9 mouse cellular contexts compared by ENCODE assay signal in the genomic region with DNA sequence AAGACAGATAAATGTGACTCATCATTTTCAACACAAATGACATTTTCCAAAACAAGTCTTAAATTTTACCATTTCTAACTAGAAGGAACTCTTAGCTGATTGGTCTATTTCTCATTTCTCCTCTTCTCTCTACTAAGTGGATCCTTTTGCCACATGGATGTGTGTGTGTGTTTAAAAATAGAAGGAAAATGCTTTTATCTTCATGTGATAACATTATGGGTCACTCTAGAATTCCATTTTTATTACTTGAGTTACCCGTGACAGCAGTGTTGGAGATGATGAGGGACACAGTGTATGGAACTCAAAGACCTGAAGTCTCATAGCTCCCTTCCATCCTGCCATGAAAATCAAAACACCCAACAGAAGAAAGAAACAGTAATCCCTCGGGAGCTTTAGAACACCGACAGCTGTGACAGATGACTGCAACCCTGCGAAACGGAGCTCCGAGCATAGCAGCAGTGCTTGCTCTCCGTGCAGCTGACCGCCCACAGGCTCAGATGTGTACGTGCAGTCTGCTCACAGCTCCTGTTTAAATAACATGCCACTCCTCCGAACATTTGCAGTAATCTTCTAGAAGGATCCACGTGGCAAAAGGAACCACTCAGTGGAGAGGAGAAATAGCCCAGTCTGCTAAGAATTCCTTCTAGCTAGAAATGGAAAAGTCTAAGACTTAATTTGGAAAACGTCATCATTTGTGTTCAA. TPM values are rescaled to one million over a fixed set of nuclear protein-coding genes. Genes with fewer than 3 reads are reported as not detected.
DNase-seq lines count a peak whose midpoint lies in the region; ATAC-seq and TF ChIP-seq lines count a peak whose summit lies in the region.
"Had no signal": no experiment of that assay in that cellular context is flagged by ENCODE, and none has a peak within 500 bp of the region (broad histone marks: within the 10 kb centered on the region; RNA-seq: fewer than 3 reads in every experiment).

No protein-coding gene starts in this region.

- H3K36me3 ChIP-seq in kidney, embryonic 15.5 days, result no peaks in the 10 kb centered on the region
- H3K36me3 ChIP-seq in hindbrain, embryonic 11.5 days (ENCODE audit: control insufficient read depth, insufficient read depth, low read length), result no peaks in the 10 kb centered on the region
- H3K36me3 ChIP-seq in lung, postnatal 0 days (ENCODE audit: insufficient read depth, low read length), result no peaks in the 10 kb centered on the region
- no peaks in the 10 kb centered on the region for H3K36me3 ChIP-seq in stomach, embryonic 14.5 days (ENCODE audit: control insufficient read depth, insufficient read depth, low read length)

- H3K4me3 ChIP-seq in kidney, embryonic 15.5 days (replicated peaks), result no peak overlapping the region
- H3K4me3 ChIP-seq in hindbrain, embryonic 11.5 days (ENCODE audit: low read depth, low read length), result no peak overlapping the region
- no peak overlapping the region for H3K4me3 ChIP-seq in lung, postnatal 0 days (ENCODE audit: low read depth, low read length)
- no peak overlapping the region for H3K4me3 ChIP-seq in stomach, embryonic 14.5 days (ENCODE audit: low read depth, low read length)

- TF ChIP-seq EP300 in lung, postnatal 0 days (IDR thresholded peaks at IDR 0.05), result no peak

- TF ChIP-seq CTCF in lung, postnatal 0 days (IDR thresholded peaks at IDR 0.05), result peak; percentile 60

- H3K27ac ChIP-seq in kidney, embryonic 15.5 days, result peak overlapping the region; percentile 5; the same call in 1 of the 2 replicates
- H3K27ac ChIP-seq in hindbrain, embryonic 11.5 days (ENCODE audit: low read depth, low read length), result no peak overlapping the region
- H3K27ac ChIP-seq in lung, postnatal 0 days (ENCODE audit: low read length), result no peak overlapping the region
- H3K27ac ChIP-seq in stomach, embryonic 14.5 days (ENCODE audit: low read length), result no peak overlapping the region

- H3K4me1 ChIP-seq in kidney, embryonic 15.5 days, result peaks cover 13% of the 10 kb centered on the region
- H3K4me1 ChIP-seq in hindbrain, embryonic 11.5 days (replicated peaks; ENCODE audit: control insufficient read depth, insufficient read depth, low read length), result no peaks in the 10 kb centered on the region; the same call in 1 of the 2 replicates
- 0 out of 2 replicates have a peak, but pooled peaks cover 3% of the 10 kb centered on the region for H3K4me1 ChIP-seq in lung, postnatal 0 days (ENCODE audit: insufficient read depth, low read depth, low read length)
- H3K4me1 ChIP-seq in stomach, embryonic 14.5 days (ENCODE audit: control insufficient read depth, insufficient read depth, low read length), result peaks cover 3% of the 10 kb centered on the region; the same call in 1 of the 2 replicates

- 0 out of 2 replicates have a peak overlapping the region, but pooled peaks have one; percentile 2 for H3K4me2 ChIP-seq in kidney, embryonic 15.5 days
- H3K4me2 ChIP-seq in hindbrain, embryonic 11.5 days (replicated peaks; ENCODE audit: low read depth, low read length), result no peak overlapping the region
- peak overlapping the region; percentile 29; the same call in 1 of the 2 replicates for H3K4me2 ChIP-seq in lung, postnatal 0 days (replicated peaks; ENCODE audit: low read depth, low read length)
- H3K4me2 ChIP-seq in stomach, embryonic 14.5 days (replicated peaks; ENCODE audit: low read depth, low read length), result peak overlapping the region; percentile 19; the same call in 1 of the 2 replicates

- H3K9ac ChIP-seq in kidney, embryonic 15.5 days, result no peak overlapping the region
- no peak overlapping the region for H3K9ac ChIP-seq in hindbrain, embryonic 11.5 days (ENCODE audit: low read depth, low read length)
- H3K9ac ChIP-seq in lung, postnatal 0 days (replicated peaks; ENCODE audit: low read depth), result no peak overlapping the region
- H3K9ac ChIP-seq in stomach, embryonic 14.5 days (replicated peaks; ENCODE audit: low read depth, low read length), result no peak overlapping the region

- DNase-seq in kidney, adult 9 months, result no peak
- peak; percentile 75 for DNase-seq in embryo, embryonic 10 days (ENCODE audit: low spot score)
- DNase-seq in hindbrain, embryonic 11.5 days (ENCODE audit: low spot score), result peak; percentile 58
- DNase-seq in lung, postnatal 0 days (ENCODE audit: low spot score), result peak; percentile 84
- DNase-seq in thymus, postnatal 25 days, result no peak

- peak; percentile 73 for ATAC-seq in kidney, embryonic 15.5 days (replicated peaks; ENCODE audit: low FRiP score)
- ATAC-seq in hindbrain, embryonic 11.5 days (ENCODE audit: low FRiP score), result peak; percentile 86
- peak; percentile 94 for ATAC-seq in lung, postnatal 0 days
- ATAC-seq in stomach, embryonic 14.5 days (ENCODE audit: insufficient number of reproducible peaks, insufficient read depth, low FRiP score, low read depth), result peak; percentile 90
- ATAC-seq in activated CD4-positive, CD25-positive, alpha-beta regulatory T cell, adult 4 months, result no peak

- no peaks in the 10 kb centered on the region for H3K9me3 ChIP-seq in kidney, embryonic 15.5 days (replicated peaks)
- H3K9me3 ChIP-seq in hindbrain, embryonic 11.5 days (ENCODE audit: control insufficient read depth, low read length), result no peaks in the 10 kb centered on the region
- no peaks in the 10 kb centered on the region for H3K9me3 ChIP-seq in lung, postnatal 0 days (ENCODE audit: low read length)
- no peaks in the 10 kb centered on the region for H3K9me3 ChIP-seq in stomach, embryonic 14.5 days (ENCODE audit: control insufficient read depth, low read depth, low read length)

- 8% methylated on average over 12 of the region's 12 CpGs for WGBS in kidney, embryonic 15.5 days
- WGBS in hindbrain, embryonic 11.5 days, result 22% methylated on average over 12 of the region's 12 CpGs
- WGBS in lung, postnatal 0 days, result 9% methylated on average over 12 of the region's 12 CpGs
- WGBS in stomach, embryonic 14.5 days, result 6% methylated on average over 12 of the region's 12 CpGs

- peaks cover 19% of the 10 kb centered on the region; the same call in 1 of the 2 replicates for H3K27me3 ChIP-seq in kidney, embryonic 15.5 days
- no peaks in the 10 kb centered on the region for H3K27me3 ChIP-seq in hindbrain, embryonic 11.5 days (ENCODE audit: control insufficient read depth, insufficient read depth, low read length)
- H3K27me3 ChIP-seq in lung, postnatal 0 days (replicated peaks; ENCODE audit: insufficient read depth, low read length), result no peaks in the 10 kb centered on the region
- no peaks in the 10 kb centered on the region for H3K27me3 ChIP-seq in stomach, embryonic 14.5 days (ENCODE audit: control insufficient read depth, insufficient read depth, low read length)

RNA-seq across cellular contexts. Expression of gene Best3, which starts 27.7 kb away (rescaled TPM):
- 0.30 and 0.44 TPM in 2 replicates for polyA plus RNA-seq in kidney, embryonic 15.5 days (2015; fragmentation: Nextera tagmentation; extraction: Ambion mirVana)
- polyA plus RNA-seq in hindbrain, embryonic 11.5 days (2014; fragmentation: Nextera tagmentation; extraction: Ambion mirVana), result 0.08 and 0.20 TPM in 2 replicates
- polyA plus RNA-seq in lung, postnatal 0 days (2015; fragmentation: Nextera tagmentation; extraction: Ambion mirVana), result 0.15 and 0.43 TPM in 2 replicates
- polyA plus RNA-seq in stomach, embryonic 14.5 days (2014; fragmentation: Nextera tagmentation; extraction: Ambion mirVana), result not detected in 2 replicates
- not detected for polyA plus RNA-seq in activated CD4-positive, CD25-positive, alpha-beta regulatory T cell, adult 4 months (2017; shearing (Covaris generic))

RNA-seq across cellular contexts. Expression of gene Lrrc10, which starts 31.3 kb away (rescaled TPM):
- not detected in 2 replicates for polyA plus RNA-seq in kidney, embryonic 15.5 days (2015; fragmentation: Nextera tagmentation; extraction: Ambion mirVana)
- polyA plus RNA-seq in hindbrain, embryonic 11.5 days (2014; fragmentation: Nextera tagmentation; extraction: Ambion mirVana), result 0.12 TPM in 1 of 2 replicates, not detected in the other
- 0.45 and 0.58 TPM in 2 replicates for polyA plus RNA-seq in lung, postnatal 0 days (2015; fragmentation: Nextera tagmentation; extraction: Ambion mirVana)
- not detected in 2 replicates for polyA plus RNA-seq in stomach, embryonic 14.5 days (2014; fragmentation: Nextera tagmentation; extraction: Ambion mirVana)
- not detected for polyA plus RNA-seq in activated CD4-positive, CD25-positive, alpha-beta regulatory T cell, adult 4 months (2017; shearing (Covaris generic))

RNA-seq across cellular contexts. Expression of gene Gm10271, which starts 41.4 kb away (rescaled TPM):
- not detected in 2 replicates for polyA plus RNA-seq in kidney, embryonic 15.5 days (2015; fragmentation: Nextera tagmentation; extraction: Ambion mirVana)
- polyA plus RNA-seq in hindbrain, embryonic 11.5 days (2014; fragmentation: Nextera tagmentation; extraction: Ambion mirVana), result not detected in 2 replicates
- polyA plus RNA-seq in lung, postnatal 0 days (2015; fragmentation: Nextera tagmentation; extraction: Ambion mirVana), result not detected in 2 replicates
- polyA plus RNA-seq in stomach, embryonic 14.5 days (2014; fragmentation: Nextera tagmentation; extraction: Ambion mirVana), result not detected in 2 replicates
- not detected for polyA plus RNA-seq in activated CD4-positive, CD25-positive, alpha-beta regulatory T cell, adult 4 months (2017; shearing (Covaris generic))
- polyA plus RNA-seq: large intestine, adult 2 months had no signal

RNA-seq across cellular contexts. Expression of gene Cct2, which starts 49.8 kb away (rescaled TPM):
- polyA plus RNA-seq in kidney, embryonic 15.5 days (2015; fragmentation: Nextera tagmentation; extraction: Ambion mirVana), result 258 and 266 TPM in 2 replicates
- 321 and 357 TPM in 2 replicates for polyA plus RNA-seq in hindbrain, embryonic 11.5 days (2014; fragmentation: Nextera tagmentation; extraction: Ambion mirVana)
- 107 and 109 TPM in 2 replicates for polyA plus RNA-seq in lung, postnatal 0 days (2015; fragmentation: Nextera tagmentation; extraction: Ambion mirVana)
- polyA plus RNA-seq in stomach, embryonic 14.5 days (2014; fragmentation: Nextera tagmentation; extraction: Ambion mirVana), result 227 and 238 TPM in 2 replicates
- polyA plus RNA-seq in activated CD4-positive, CD25-positive, alpha-beta regulatory T cell, adult 4 months (2017; shearing (Covaris generic)), result 100 to 1,000 TPM; 244 to 245 TPM

Comparison
In these comparisons a context has a peak if more than half of its experiments do, and no peak if none do; other contexts are left out.
1. DNase-seq: peak in embryo, embryonic 10 days (single experiment), hindbrain, embryonic 11.5 days (single experiment) and lung, postnatal 0 days (single experiment); none in kidney, adult 9 months (single experiment) and thymus, postnatal 25 days (single experiment).